Mouse (Mus musculus) heart, postnatal 4 days (tissue): ENCODE measurements around the gene Sbno1. TPM values are rescaled to one million over a fixed set of nuclear protein-coding genes. Genes with fewer than 3 reads are reported as not detected.
"Not testable (repeated sequence)": the region's sequence is repeated elsewhere in the genome, so short reads cannot be mapped to it uniquely, and the experiment has no call there.

Source experiments
- DNase-seq: peaks from one replicate; pipeline ENCODE4 v3.0.0; 2021
- total RNA-seq, 2 experiments: library from RNA; stranded (reverse); gene quantifications; 2 replicates each; pipeline ENCODE4 v1.2.3; 2021

The Sbno1 gene
- 10 to 100 TPM; 72.7 to 76.8 TPM for total RNA-seq

- peak; percentile 95 for DNase-seq
These were observed at the start of gene Sbno1 for GRCm38 (mm10) chr5:124425412-124426259. Gene Sbno1 (minus strand): TSS chr5:124426001.

GRCm38 (mm10) chr5:124470591-124471171 is 44.9 kb upstream of the Sbno1 start:
- no peak for DNase-seq

- DNase-seq, result no peak
These were observed 43.7 kb upstream of the Sbno1 start for GRCm38 (mm10) chr5:124469486-124469885.

GRCm38 (mm10) chr5:124468365-124468764 is 42.6 kb upstream of the Sbno1 start:
- DNase-seq, result no peak

GRCm38 (mm10) chr5:124467766-124468165 is 42.0 kb upstream of the Sbno1 start:
- no peak for DNase-seq

- no peak for DNase-seq
These were observed 39.1 kb upstream of the Sbno1 start for GRCm38 (mm10) chr5:124464905-124465304.

- DNase-seq, result no peak
These were observed 37.7 kb upstream of the Sbno1 start for GRCm38 (mm10) chr5:124463462-124463861.

- DNase-seq, result no peak
These were observed 36.7 kb upstream of the Sbno1 start for GRCm38 (mm10) chr5:124462297-124463025.

- not testable (repeated sequence) for DNase-seq
These were observed 35.1 kb upstream of the Sbno1 start for GRCm38 (mm10) chr5:124460922-124461321.

- no peak for DNase-seq
These were observed 31.0 kb upstream of the Sbno1 start for GRCm38 (mm10) chr5:124456762-124457161.

GRCm38 (mm10) chr5:124454082-124454419 is 28.2 kb upstream of the Sbno1 start:
- DNase-seq, result no peak

GRCm38 (mm10) chr5:124453339-124454081 is 27.7 kb upstream of the Sbno1 start:
- DNase-seq, result no peak

- DNase-seq, result no peak
These were observed 26.9 kb upstream of the Sbno1 start for GRCm38 (mm10) chr5:124452494-124453228.

- no peak for DNase-seq
These were observed 25.0 kb upstream of the Sbno1 start for GRCm38 (mm10) chr5:124450641-124451340.

- peak; percentile 50 for DNase-seq
These were observed 24.2 kb upstream of the Sbno1 start for GRCm38 (mm10) chr5:124450051-124450450.

- peak; percentile 43 for DNase-seq
These were observed 23.7 kb upstream of the Sbno1 start for GRCm38 (mm10) chr5:124449494-124449893.

- DNase-seq, result peak; percentile 81
These were observed 20.6 kb upstream of the Sbno1 start for GRCm38 (mm10) chr5:124446301-124446881.

GRCm38 (mm10) chr5:124445621-124446293 is 20.0 kb upstream of the Sbno1 start:
- DNase-seq, result peak; percentile 53

GRCm38 (mm10) chr5:124444661-124445561 is 19.1 kb upstream of the Sbno1 start:
- peak; percentile 76 for DNase-seq
